Mouse (Mus musculus) thymus, postnatal 14 days (tissue): ENCODE measurements around the gene Acap1.
A peak's percentile ranks its signal among the peaks of the same experiment; 100 is the strongest.
"Not testable (repeated sequence)": the region's sequence is repeated elsewhere in the genome, so short reads cannot be mapped to it uniquely, and the experiment has no call there.

Source experiments
- DNase-seq: peaks from one replicate; pipeline ENCODE4 v3.0.0; 2021

The Acap1 gene

GRCm38 (mm10) chr11:69870289-69871069, 24.9 kb downstream of the Acap1 start:
- no peak for DNase-seq

DNA sequence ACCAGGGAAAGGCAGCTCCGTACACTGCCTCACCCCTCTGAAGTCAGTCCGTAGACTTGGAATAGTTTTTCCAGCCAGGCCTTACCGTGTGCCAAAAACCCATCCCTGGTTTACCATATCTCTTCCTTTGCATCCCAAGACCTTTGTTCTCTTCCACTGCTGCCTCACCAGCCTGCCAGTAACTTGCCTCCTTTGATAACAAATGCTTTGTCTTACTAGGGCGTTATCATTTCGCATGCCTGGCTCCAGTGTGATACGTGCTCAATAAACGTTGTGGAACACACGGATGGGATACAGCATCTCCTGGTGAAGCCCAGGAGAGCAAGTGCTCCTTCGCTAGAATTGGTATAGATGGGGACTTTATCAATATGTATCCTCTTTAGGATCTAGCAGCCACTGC, 28.0 kb downstream of the Acap1 start:
- no peak for DNase-seq

DNA sequence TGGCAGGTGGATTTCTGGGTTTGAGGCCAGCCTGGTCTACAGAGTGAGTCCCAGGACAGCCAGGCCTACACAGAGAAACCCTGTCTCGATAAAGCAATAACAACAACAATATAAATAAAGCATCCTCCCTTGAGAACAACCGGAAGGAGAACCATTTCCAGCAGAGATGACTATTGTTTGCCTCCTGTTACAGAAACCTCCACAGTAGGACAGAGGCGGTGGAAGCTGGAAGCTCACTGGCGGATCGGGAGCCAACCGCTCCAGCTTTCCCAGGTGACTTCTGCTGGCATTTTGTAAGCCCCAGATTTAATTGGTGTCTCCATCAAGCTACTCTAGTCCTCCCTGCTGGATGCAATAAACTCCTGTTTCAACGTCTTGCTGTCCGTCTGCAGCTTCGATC, 29.8 kb downstream of the Acap1 start:
- no peak for DNase-seq

DNA sequence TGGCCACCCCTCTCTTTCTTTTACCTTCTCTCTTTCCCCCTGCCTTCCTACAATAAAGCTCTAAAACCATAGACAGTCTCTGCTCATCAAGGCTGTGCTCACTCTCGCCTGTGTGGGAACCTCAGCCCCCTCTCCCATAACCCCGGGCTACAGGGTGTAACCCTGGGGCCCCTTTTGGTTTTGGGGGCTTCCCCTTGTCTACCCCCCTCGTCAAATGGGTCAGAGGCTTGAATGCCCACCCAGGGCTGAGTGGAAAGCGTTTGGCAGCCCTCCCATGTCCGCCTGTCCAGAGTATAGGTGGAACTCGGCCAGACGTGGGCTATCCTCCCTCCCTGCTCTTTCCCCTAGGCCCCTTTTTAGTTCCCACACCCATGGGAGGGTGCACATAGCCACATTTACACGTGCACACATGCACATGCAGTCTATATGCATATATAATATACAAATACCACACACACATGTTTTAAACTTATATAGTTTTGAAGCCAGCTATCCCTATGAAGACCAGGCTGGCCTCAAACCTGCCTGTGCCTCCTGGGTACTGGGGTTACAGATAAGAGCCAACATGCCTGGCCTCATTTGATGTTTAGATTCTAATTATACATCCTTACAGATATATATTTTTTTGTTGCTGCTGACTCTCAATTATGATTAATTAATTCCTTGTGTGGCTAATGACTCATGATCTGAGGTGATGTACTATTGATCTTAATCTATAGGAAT, 31.0 kb downstream of the Acap1 start:
- no peak for DNase-seq

DNA sequence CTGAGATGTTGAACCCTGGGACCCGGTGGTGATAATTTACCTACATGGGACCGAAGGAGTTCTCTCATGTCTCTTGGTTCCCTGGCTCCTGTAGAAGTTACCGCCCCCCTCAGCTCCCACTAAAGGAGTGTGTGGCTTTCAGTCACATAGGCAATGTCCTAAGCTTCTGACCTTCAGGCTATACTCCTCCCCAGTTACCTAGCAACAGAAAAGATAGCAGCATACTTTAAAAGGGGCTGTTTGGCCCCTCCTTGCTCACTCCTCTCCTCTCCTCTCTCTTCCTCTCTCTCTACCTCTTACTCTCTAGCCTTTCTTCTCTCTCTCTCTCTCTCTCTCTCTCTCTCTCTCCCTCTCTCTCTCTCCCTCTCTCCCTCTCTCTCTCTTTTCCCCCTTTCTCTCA, 31.6 kb downstream of the Acap1 start:
- DNase-seq, result not testable (repeated sequence)

DNA sequence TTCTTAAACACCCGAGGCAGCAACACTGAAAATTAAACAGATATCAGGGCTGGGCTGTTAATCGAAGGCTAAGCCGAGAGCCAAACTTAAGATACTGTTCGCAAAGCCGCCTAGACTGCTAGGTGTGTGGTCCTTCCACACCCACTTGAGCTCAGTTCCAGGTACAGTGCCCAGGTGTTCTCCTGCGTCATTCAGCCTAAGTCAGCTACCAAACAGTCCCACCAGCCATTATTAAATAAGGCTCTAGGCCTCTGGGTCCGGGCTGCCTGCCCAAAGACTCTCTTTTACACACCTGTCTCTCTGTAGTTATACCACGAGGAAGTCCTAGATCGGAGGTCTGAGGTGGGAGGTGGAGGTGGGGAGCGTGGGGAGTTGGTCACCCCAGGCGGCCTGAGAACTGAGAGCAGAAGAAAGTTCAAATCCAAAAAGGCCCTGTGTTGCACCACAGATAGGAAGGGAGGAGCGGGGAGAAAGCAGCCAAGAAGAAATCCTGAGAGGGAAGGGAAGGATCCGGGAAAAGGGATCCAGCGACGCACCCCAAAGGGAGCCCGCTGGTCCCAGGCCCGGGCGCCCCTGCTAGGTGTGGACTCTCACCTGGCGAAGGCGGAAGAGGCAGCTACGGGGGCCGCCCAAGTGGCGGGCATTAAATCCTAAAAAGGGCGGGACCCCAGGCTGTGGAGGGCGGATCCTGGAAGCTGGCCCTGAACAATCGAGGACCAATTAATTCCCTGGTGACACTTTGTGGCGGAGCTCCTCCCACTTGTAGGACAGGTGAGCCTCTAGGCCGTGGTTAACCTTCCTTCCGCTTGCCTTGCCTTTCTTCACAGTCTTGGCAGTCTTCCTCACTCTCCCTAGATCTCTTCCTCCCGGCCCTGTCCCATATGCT, 37.0 kb downstream of the Acap1 start, which contains the start of gene Tnk1:
Tnk1 (minus strand) TSS at position 618 of the 886 bp plus-strand sequence.
- no peak for DNase-seq

DNA sequence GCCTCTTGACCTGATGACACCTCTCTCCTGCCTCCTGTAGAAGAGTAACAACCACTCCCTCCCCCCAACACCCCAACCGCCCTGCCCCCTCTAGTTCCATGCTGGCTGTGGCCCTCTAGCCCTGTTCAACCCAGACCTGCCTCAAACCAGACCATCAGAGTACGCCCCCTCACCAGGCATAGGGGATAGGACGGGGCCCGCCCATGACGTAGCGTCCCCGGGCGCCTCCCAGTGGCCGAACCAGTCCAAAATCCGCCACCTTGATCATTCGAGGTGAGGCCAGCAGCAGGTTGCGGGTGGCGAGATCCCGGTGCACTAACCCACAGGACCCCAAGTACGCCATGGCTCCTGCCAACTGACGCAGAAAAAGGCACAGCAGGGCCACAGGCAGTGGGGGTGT, 40.0 kb downstream of the Acap1 start:
- DNase-seq, result peak; percentile 78

GRCm38 (mm10) chr11:69854680-69855079, 40.7 kb downstream of the Acap1 start:
- no peak for DNase-seq

GRCm38 (mm10) chr11:69853994-69854393, 41.3 kb downstream of the Acap1 start:
- peak; percentile 33 for DNase-seq

GRCm38 (mm10) chr11:69850754-69851153, 44.6 kb downstream of the Acap1 start:
- DNase-seq, result peak; percentile 67

- no peak for DNase-seq
Measured at GRCm38 (mm10) chr11:69849884-69850283, 45.5 kb downstream of the Acap1 start.

GRCm38 (mm10) chr11:69849128-69849527, 46.2 kb downstream of the Acap1 start:
- peak; percentile 18 for DNase-seq

GRCm38 (mm10) chr11:69848021-69848420, 47.3 kb downstream of the Acap1 start:
- no peak for DNase-seq

GRCm38 (mm10) chr11:69846738-69847688, 48.3 kb downstream of the Acap1 start:
- DNase-seq, result peak; percentile 49

DNA sequence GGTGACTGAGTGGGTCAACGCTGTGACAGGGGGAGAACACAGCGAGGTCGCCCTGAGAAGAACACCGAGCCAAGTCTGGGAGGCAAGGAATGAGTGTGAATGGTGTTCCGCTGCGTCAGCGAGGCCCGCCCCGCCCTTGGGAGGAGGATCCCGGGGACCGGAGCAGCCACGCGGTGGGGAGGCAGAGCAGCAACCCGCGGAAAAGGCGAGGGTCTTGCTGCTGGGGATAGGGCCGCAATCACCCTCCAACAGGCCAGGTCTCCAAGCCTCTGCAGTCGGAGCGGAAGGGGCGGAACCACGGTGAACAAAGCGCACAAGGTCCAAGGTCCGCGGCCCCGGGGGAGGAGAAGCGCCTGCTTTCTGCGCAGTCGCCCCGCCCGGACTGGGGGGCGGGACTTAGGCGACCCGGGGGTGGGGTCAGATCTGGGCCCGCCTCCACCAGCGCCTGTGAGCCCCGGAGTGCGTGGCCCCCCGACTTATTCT, 49.1 kb downstream of the Acap1 start, which contains the start of gene Plscr3:
Plscr3 (plus strand) TSS at position 179 of the 483 bp plus-strand sequence.
- peak; percentile 95 for DNase-seq

- DNase-seq, result peak; percentile 33
Measured at GRCm38 (mm10) chr11:69838714-69839104, 56.6 kb downstream of the Acap1 start.

- DNase-seq, result peak; percentile 92
Measured at GRCm38 (mm10) chr11:69837952-69838713, 57.2 kb downstream of the Acap1 start, which contains the start of gene Tmem256. Gene Tmem256, plus strand, starts transcription at chr11:69838514.

- DNase-seq, result no peak
Measured at GRCm38 (mm10) chr11:69837604-69837951, 57.8 kb downstream of the Acap1 start, which contains the start of gene Nlgn2. Gene Nlgn2, minus strand, starts transcription at chr11:69837784.

DNA sequence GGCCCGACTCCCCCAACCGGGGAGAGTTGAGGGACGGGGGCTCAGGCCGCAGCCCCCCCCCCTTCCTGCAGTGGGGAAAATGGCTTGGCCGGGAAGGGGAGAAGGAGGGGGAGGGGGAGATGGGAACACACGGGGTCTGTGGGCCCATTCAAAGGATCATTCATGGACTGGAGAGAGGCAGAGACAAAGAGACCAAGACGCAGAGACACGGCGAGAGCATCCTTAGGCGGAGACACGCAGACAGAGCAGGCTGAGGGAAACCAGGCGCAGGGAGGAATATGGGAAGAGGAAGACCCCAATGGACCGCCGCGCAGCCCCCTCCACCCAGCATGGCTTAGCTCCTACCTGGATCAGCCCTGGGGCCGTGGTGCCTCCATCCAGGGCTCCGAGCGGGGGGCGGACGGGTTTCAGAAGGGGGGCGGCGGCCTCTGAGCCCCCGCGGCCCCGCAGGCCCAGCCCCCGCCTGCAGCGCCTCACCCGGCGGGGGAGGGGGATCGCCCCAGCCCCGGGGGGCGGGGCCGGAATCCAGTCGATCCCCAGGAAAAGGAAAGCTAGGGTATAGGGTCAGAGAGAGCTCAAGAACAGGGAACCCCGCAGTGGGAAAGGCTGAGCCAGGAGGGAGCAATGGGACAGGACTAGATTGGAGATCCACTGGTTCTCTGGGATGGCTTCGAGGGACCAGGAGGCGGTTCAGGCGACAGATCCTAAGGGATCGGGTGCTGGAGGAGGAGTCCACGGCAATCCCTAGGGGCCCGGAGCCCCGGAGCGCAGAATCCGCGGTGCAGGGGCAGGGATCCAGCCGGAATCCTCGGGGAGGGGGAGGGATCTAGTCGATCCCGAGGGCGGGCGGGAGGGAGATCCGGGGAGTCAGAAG, 58.4 kb downstream of the Acap1 start:
- peak; percentile 36 for DNase-seq

DNA sequence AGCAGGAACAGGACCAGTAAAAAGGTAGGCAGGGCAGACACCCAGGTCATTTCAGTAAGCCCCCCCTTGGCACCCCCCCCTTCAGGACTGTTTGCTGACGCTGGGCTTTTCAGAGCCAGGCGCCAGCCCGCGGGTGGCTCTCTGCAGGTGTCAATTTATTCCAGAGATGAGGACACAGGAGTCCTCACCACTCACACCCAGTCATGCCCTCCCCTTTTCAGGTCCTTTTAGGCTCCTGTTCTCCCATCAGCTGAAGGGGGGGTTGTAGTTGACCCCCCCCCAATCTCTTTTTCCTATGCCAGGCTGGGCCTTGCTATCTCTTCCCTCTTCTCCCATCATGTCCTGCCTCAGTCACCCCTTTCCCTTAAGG, 59.4 kb downstream of the Acap1 start:
- no peak for DNase-seq
